ENCODE assay signal across 27 mouse cellular contexts in the genomic region with DNA sequence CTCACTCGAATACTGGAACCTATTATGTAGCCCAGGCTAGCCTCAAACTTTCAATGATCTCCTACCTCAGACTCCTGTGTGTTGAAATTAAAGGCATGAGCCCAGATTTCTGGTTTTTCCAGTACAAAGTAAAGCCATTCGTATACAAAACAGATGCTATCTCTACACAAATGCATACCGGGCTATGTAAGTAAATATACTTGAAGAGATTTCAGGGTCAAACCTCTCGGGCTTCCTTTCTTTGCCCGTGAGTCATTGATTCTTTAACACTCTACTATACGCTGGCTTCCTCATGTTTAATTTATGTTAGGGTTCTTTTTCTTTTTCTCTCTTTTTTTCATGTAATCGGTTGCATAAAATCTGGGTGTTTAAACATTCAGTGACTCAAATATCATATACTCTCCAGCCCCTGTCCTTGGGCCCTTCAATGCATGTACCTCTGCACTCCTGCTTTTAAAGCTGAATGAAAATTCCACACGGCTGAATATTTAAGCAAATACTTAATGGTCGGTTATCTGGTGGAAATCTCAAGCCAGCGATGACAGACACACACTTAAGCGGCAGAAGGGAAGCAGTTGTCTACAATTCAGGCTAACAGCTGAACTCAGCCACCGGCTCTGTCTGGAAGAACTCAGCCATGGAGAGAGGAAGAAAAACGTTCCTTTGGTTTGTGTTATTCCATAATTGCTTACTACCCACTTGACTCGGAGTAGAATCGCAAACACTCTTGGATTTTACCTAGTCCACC.
DNase-seq lines count a peak whose midpoint lies in the region; ATAC-seq and TF ChIP-seq lines count a peak whose summit lies in the region.
"Had no signal": no experiment of that assay in that cellular context is flagged by ENCODE, and none has a peak within 500 bp of the region (broad histone marks: within the 10 kb centered on the region; RNA-seq: fewer than 3 reads in every experiment).

No protein-coding gene starts in this region.

- no peaks in the 10 kb centered on the region for H3K9me3 ChIP-seq in lung, postnatal 0 days (ENCODE audit: low read length)
- H3K9me3 ChIP-seq in stomach, embryonic 16.5 days (replicated peaks; ENCODE audit: control insufficient read depth, low read length), result no peaks in the 10 kb centered on the region
- H3K9me3 ChIP-seq: embryonic facial prominence, embryonic 15.5 days; G1E; heart, embryonic 10.5 days; heart, embryonic 13.5 days; hindbrain, embryonic 12.5 days; hindbrain, embryonic 15.5 days had no signal

- intact Hi-C loops in heart, postnatal 14 days (cut with DNase I), result no loop called here

- H3K27me3 ChIP-seq in lung, postnatal 0 days (replicated peaks; ENCODE audit: insufficient read depth, low read length), result no peaks in the 10 kb centered on the region
- no peaks in the 10 kb centered on the region for H3K27me3 ChIP-seq in stomach, embryonic 16.5 days (ENCODE audit: control insufficient read depth, insufficient read depth, low read length)
- H3K27me3 ChIP-seq: CH12.LX; embryonic facial prominence, embryonic 15.5 days; heart, embryonic 13.5 days; hindbrain, embryonic 12.5 days had no signal

- no peak overlapping the region for H3K27ac ChIP-seq in lung, postnatal 0 days (ENCODE audit: low read length)
- H3K27ac ChIP-seq in stomach, embryonic 16.5 days (ENCODE audit: low read length), result no peak overlapping the region
- H3K27ac ChIP-seq: embryonic facial prominence, embryonic 15.5 days; gastrocnemius, adult 2 months; heart, adult 2 months; heart, embryonic 10.5 days; heart, embryonic 13.5 days; hindbrain, embryonic 12.5 days; hindbrain, embryonic 15.5 days had no signal

- peak; percentile 58 for DNase-seq in heart, adult 11 months
- no peak for DNase-seq in heart, postnatal 14 days
- peak; percentile 26 for DNase-seq in lung, postnatal 0 days (ENCODE audit: low spot score)
- no peak for DNase-seq in lung, adult 18-20 months
- DNase-seq in gastrocnemius, postnatal 25 days, result no peak
- no peak for DNase-seq in yolk sac, embryonic 10.5 days (ENCODE audit: low spot score)
- DNase-seq: adrenal gland, adult 2 months; adrenal gland, postnatal 14 days; B cell, adult 2 months; cerebellum, adult 11-12 months; cerebellum, adult 8-10 months; cerebellum, postnatal 10 days; cerebellum, postnatal 36 days; embryo, embryonic 11 days; forebrain, postnatal 0 days; gastrocnemius, adult 2 months; gastrocnemius, postnatal 14 days; heart, adult 2 months had no signal

- no peak overlapping the region for H3K4me3 ChIP-seq in lung, postnatal 0 days (ENCODE audit: low read depth, low read length)
- no peak overlapping the region for H3K4me3 ChIP-seq in stomach, embryonic 16.5 days (replicated peaks; ENCODE audit: low read length)
- H3K4me3 ChIP-seq: embryonic facial prominence, embryonic 15.5 days; gastrocnemius, adult 2 months; heart, adult 2 months; heart, embryonic 10.5 days; heart, embryonic 13.5 days; hindbrain, embryonic 12.5 days; hindbrain, embryonic 15.5 days had no signal

- TF ChIP-seq EP300 in lung, postnatal 0 days (IDR thresholded peaks at IDR 0.05), result no peak

- H3K36me3 ChIP-seq in lung, postnatal 0 days (ENCODE audit: insufficient read depth, low read length), result no peaks in the 10 kb centered on the region
- H3K36me3 ChIP-seq in stomach, embryonic 16.5 days (ENCODE audit: control insufficient read depth, insufficient read depth, low read length), result no peaks in the 10 kb centered on the region
- H3K36me3 ChIP-seq: embryonic facial prominence, embryonic 15.5 days; G1E; heart, embryonic 10.5 days; heart, embryonic 13.5 days; hindbrain, embryonic 12.5 days; hindbrain, embryonic 15.5 days had no signal

- WGBS in lung, postnatal 0 days, result 36% methylated on average over 15 of the region's 15 CpGs
- 45% methylated on average over 15 of the region's 15 CpGs for WGBS in stomach, embryonic 16.5 days

- no peak overlapping the region for H3K9ac ChIP-seq in lung, postnatal 0 days (replicated peaks; ENCODE audit: low read depth)
- H3K9ac ChIP-seq in stomach, embryonic 16.5 days (ENCODE audit: low read length), result no peak overlapping the region
- H3K9ac ChIP-seq: embryonic facial prominence, embryonic 15.5 days; forebrain, postnatal 0 days; heart, embryonic 13.5 days; hindbrain, embryonic 12.5 days; hindbrain, embryonic 15.5 days had no signal

- no peak overlapping the region for H3K4me2 ChIP-seq in lung, postnatal 0 days (replicated peaks; ENCODE audit: low read depth, low read length)
- H3K4me2 ChIP-seq in stomach, embryonic 16.5 days (ENCODE audit: low read depth, low read length), result no peak overlapping the region
- H3K4me2 ChIP-seq: embryonic facial prominence, embryonic 15.5 days; heart, embryonic 13.5 days; hindbrain, embryonic 12.5 days; hindbrain, embryonic 15.5 days had no signal

- TF ChIP-seq CTCF in lung, postnatal 0 days (IDR thresholded peaks at IDR 0.05), result no peak

- no peak for ATAC-seq in lung, postnatal 0 days
- peak; percentile 47; the same call in 1 of the 2 replicates for ATAC-seq in stomach, embryonic 16.5 days (ENCODE audit: insufficient read depth, low FRiP score)
- ATAC-seq: forebrain, embryonic 14.5 days; forebrain, postnatal 0 days had no signal

- H3K4me1 ChIP-seq in lung, postnatal 0 days (ENCODE audit: insufficient read depth, low read depth, low read length), result no peaks in the 10 kb centered on the region
- no peaks in the 10 kb centered on the region for H3K4me1 ChIP-seq in stomach, embryonic 16.5 days (ENCODE audit: control insufficient read depth, insufficient read depth, low read length)

Comparison
In these comparisons a context has a peak if more than half of its experiments do, and no peak if none do; other contexts are left out.
1. DNase-seq: peak in heart, adult 11 months (single experiment) and lung, postnatal 0 days (single experiment); none in heart, postnatal 14 days (0 of 2), lung, adult 18-20 months (0 of 2), gastrocnemius, postnatal 25 days (single experiment) and yolk sac, embryonic 10.5 days (single experiment).